12 mouse cellular contexts compared by ENCODE assay signal in genomic region chr19:53264821-53265727, GRCm38 (mm10). TPM values are rescaled to one million over a fixed set of nuclear protein-coding genes. Genes with fewer than 3 reads are reported as not detected.
DNase-seq lines count a peak whose midpoint lies in the region; ATAC-seq and TF ChIP-seq lines count a peak whose summit lies in the region.
"Had no signal": no experiment of that assay in that cellular context is flagged by ENCODE, and none has a peak within 500 bp of the region (broad histone marks: within the 10 kb centered on the region; RNA-seq: fewer than 3 reads in every experiment).

No protein-coding gene starts in this region.

- no peak for TF ChIP-seq POLR2A in kidney, adult 2 months (IDR thresholded peaks at IDR 0.05; ENCODE audit: low read depth, low read length)

- no peak overlapping the region for H3K4me2 ChIP-seq in embryonic facial prominence, embryonic 14.5 days (ENCODE audit: low read depth, low read length)

- H3K27ac ChIP-seq in kidney, adult 2 months (ENCODE audit: insufficient read depth, low read depth, low read length), result no peak overlapping the region
- H3K27ac ChIP-seq in embryonic facial prominence, embryonic 14.5 days (replicated peaks; ENCODE audit: low read depth, low read length), result no peak overlapping the region

- no peaks in the 10 kb centered on the region for H3K9me3 ChIP-seq in embryonic facial prominence, embryonic 14.5 days (ENCODE audit: control insufficient read depth, low read length)
- H3K9me3 ChIP-seq: G1E had no signal

- TF ChIP-seq CTCF in kidney, adult 2 months (conservative IDR thresholded peaks at IDR 0.05; ENCODE audit: insufficient read depth, insufficient read length, low read depth, low read length), result no peak

- H3K4me3 ChIP-seq in kidney, adult 2 months (ENCODE audit: insufficient read depth, low read depth, low read length), result no peak overlapping the region
- H3K4me3 ChIP-seq in embryonic facial prominence, embryonic 14.5 days (ENCODE audit: low read depth, low read length), result no peak overlapping the region

- WGBS in kidney, adult 2 months, result 60% methylated on average over 12 of the region's 12 CpGs
- WGBS in embryonic facial prominence, embryonic 14.5 days, result 54% methylated on average over 12 of the region's 12 CpGs

- no peaks in the 10 kb centered on the region for H3K4me1 ChIP-seq in kidney, adult 2 months (ENCODE audit: control insufficient read depth, insufficient read depth, low read length)
- H3K4me1 ChIP-seq in embryonic facial prominence, embryonic 14.5 days (ENCODE audit: control insufficient read depth, insufficient read depth, low read length), result no peaks in the 10 kb centered on the region

- H3K36me3 ChIP-seq in kidney, adult 2 months (ENCODE audit: control insufficient read depth, insufficient read depth, low read length), result no peaks in the 10 kb centered on the region
- H3K36me3 ChIP-seq in embryonic facial prominence, embryonic 14.5 days (ENCODE audit: control insufficient read depth, insufficient read depth, low read length), result no peaks in the 10 kb centered on the region
- H3K36me3 ChIP-seq: G1E had no signal

- H3K27me3 ChIP-seq in kidney, adult 2 months (replicated peaks; ENCODE audit: control insufficient read depth, insufficient read depth, low read length), result no peaks in the 10 kb centered on the region
- H3K27me3 ChIP-seq in embryonic facial prominence, embryonic 14.5 days (replicated peaks; ENCODE audit: control insufficient read depth, insufficient read depth, low read length), result no peaks in the 10 kb centered on the region

- no peak overlapping the region for H3K9ac ChIP-seq in embryonic facial prominence, embryonic 14.5 days (ENCODE audit: low read depth, low read length)
- H3K9ac ChIP-seq: liver, postnatal 0 days had no signal

- peak; percentile 41 to 64 for DNase-seq in kidney, postnatal 4 days
- no peak for DNase-seq in kidney, adult 2 months
- DNase-seq in embryonic facial prominence, embryonic 14.5 days (ENCODE audit: low spot score), result peak; percentile 67
- DNase-seq in induced T-regulatory cell, adult 2 months (ENCODE audit: low read depth), result peak; percentile 81
- peak; percentile 82 for DNase-seq in retina, postnatal 1 day
- DNase-seq in gastrocnemius, postnatal 4 days (ENCODE audit: low spot score in 2 of 2), result no peak
- no peak for DNase-seq in layer of hippocampus, adult 8-10 months (ENCODE audit: low spot score in 2 of 2)
- DNase-seq: adrenal gland, postnatal 25 days; gastrocnemius, postnatal 14 days; liver, postnatal 0 days; right cerebral cortex, postnatal 4 days had no signal

- peak; percentile 66 for ATAC-seq in embryonic facial prominence, embryonic 14.5 days (ENCODE audit: low read depth)
- ATAC-seq: liver, postnatal 0 days had no signal

RNA-seq across cellular contexts. Expression of gene Mxi1, which starts 45.2 kb away (rescaled TPM):
- polyA plus RNA-seq in kidney, adult 2 months (2012; rRNA removed), result 38.9 and 41.7 TPM in 2 replicates
- polyA plus RNA-seq in embryonic facial prominence, embryonic 14.5 days (2014; fragmentation: Nextera tagmentation; extraction: Ambion mirVana), result 36.0 and 36.6 TPM in 2 replicates
- total RNA-seq in gastrocnemius, postnatal 4 days (2021), result 10 to 100 TPM; 27.0 to 28.4 TPM
- 10 to 100 TPM; 57.8 to 73.4 (median 65.8) TPM for total RNA-seq in layer of hippocampus, adult 8-10 months (2022)

Comparison
In these comparisons a context has a peak if more than half of its experiments do, and no peak if none do; other contexts are left out.
1. DNase-seq: peak in kidney, postnatal 4 days (2 of 2), embryonic facial prominence, embryonic 14.5 days (single experiment), induced T-regulatory cell, adult 2 months (single experiment) and retina, postnatal 1 day (single experiment); none in kidney, adult 2 months (single experiment), gastrocnemius, postnatal 4 days (0 of 2) and layer of hippocampus, adult 8-10 months (0 of 2).